Mouse (Mus musculus) forebrain, embryonic 12.5 days (tissue): ENCODE measurements at regions not wholly inside any gene's neighbourhood (a gene's known extent, or its start where the extent isn't known, plus 50 kb on each side); places are given as distances from the start of the nearest gene placed in this dataset. TPM values are rescaled to one million over a fixed set of nuclear protein-coding genes. Genes with fewer than 3 reads are reported as not detected.

Source experiments
- ATAC-seq: fragments of 200-750 bp; cut with Nextera tagmentation; 2 replicates; pipeline ENCODE4 v1.8.0; 2017; ENCODE audit warnings: moderate TSS enrichment; ENCODE audit not compliant: low FRiP score
- H3K27ac ChIP-seq: fragments of 300-500 bp; sonication (generic); 2 replicates; pipeline ENCODE4 v1.5.1; 2016; ENCODE audit warnings: mild to moderate bottlenecking
- H3K27me3 ChIP-seq: fragments of 300-500 bp; sonication (generic); 2 replicates; pipeline ENCODE4 v1.6.1; 2016; ENCODE audit warnings: mild to moderate bottlenecking
- H3K36me3 ChIP-seq: fragments of 300-500 bp; sonication (generic); replicated peaks from 2 replicates; pipeline ENCODE4 v1.6.1; 2016; ENCODE audit warnings: mild to moderate bottlenecking
- H3K4me1 ChIP-seq: fragments of 300-500 bp; sonication (generic); 2 replicates; pipeline ENCODE4 v1.6.1; 2016
- H3K4me2 ChIP-seq: fragments of 300-500 bp; sonication (generic); 2 replicates; pipeline ENCODE4 v1.6.1; 2016; ENCODE audit warnings: mild to moderate bottlenecking, moderate library complexity
- H3K4me3 ChIP-seq: fragments of 300-500 bp; sonication (generic); replicated peaks from 2 replicates; pipeline ENCODE4 v1.5.1; 2016; ENCODE audit warnings: mild to moderate bottlenecking
- H3K9ac ChIP-seq: fragments of 300-500 bp; sonication (generic); 2 replicates; pipeline ENCODE4 v1.6.1; 2016; ENCODE audit warnings: mild to moderate bottlenecking
- H3K9me3 ChIP-seq: fragments of 300-500 bp; sonication (generic); 2 replicates; pipeline ENCODE4 v1.6.1; 2016
- WGBS: fragments of 180-500 bp; shearing (Covaris S2); methylation state at CpG from one replicate; pipeline ENCODE4 v1.1.7; 2016; 5-methylcytosine and 5-hydroxymethylcytosine counted together
- microRNA-seq: library from miRNA; unstranded; fragments of <30 nt; microRNA quantifications from one replicate; pipeline ENCODE4, GENCODE M21; 2017

- Histone ChIP-seq H3K4me2 (no peak overlapping the region), H3K9me3 (no peaks in the 10 kb centered on the region), H3K9ac (no peak overlapping the region), H3K4me1 (no peaks in the 10 kb centered on the region), H3K27ac (no peak overlapping the region), H3K36me3 (no peaks in the 10 kb centered on the region), H3K4me3 (no peak overlapping the region), H3K27me3 (no peaks in the 10 kb centered on the region)
- WGBS: 89% methylated on average over 1 of the region's 1 CpGs
- no peak for ATAC-seq
These were observed 850.2 kb downstream of the Tlr4 start for GRCm38 (mm10) chr4:67677589-67677988.

GRCm38 (mm10) chr4:67698438-67698837, 871.1 kb downstream of the Tlr4 start:
- Histone ChIP-seq H3K9me3 (no peaks in the 10 kb centered on the region), H3K4me2 (no peak overlapping the region), H3K27me3 (no peaks in the 10 kb centered on the region), H3K36me3 (no peaks in the 10 kb centered on the region), H3K27ac (no peak overlapping the region), H3K4me3 (no peak overlapping the region), H3K9ac (no peak overlapping the region), H3K4me1 (no peaks in the 10 kb centered on the region)
- no peak for ATAC-seq

Small RNA genes lying in the stretch of these regions (microRNA-seq; reads per million reads assigned to microRNA genes)
- not detected for gene Gm44497
